Comparison of ENCODE assay signal across 8 mouse cellular contexts in the genomic region with DNA sequence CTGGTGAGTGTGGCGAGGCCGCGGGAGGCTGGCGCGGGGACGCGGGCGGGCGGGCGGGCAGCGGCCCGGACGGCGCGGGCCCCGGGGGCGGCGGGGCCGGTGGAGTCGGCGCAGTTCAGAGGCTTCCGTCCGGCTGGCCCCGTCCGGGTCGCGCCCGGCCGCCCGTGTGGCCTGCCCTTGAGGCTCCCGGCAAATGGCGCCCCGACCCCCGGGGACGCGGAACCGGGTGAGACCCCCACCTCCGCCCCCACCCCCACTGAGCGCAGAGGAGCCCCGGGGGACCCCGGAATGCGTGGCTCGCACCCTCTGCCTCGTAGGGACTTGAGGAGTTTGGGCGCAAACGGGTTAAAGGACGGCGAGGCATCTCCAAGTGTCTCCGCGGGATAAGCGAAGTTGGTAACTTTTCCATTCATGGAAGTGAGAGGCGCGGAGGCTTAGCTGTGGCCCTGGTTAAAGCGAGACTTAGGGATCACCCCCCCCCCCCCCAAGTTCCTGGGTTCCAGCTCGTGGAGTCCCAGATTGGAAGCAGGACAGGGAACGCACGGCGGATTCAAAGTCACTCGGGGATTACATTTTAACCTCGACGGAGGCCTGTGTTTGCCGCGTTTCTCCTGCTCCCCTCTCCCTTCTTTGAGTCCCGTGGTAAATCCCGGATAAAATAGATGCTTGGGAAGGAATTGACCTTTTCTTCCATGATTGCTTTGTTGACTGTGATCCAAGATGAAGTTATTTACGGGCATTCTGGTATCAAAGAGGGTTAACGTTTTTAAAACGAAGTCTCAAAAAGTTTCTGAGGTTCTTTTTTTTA. TPM values are rescaled to one million over a fixed set of nuclear protein-coding genes. Genes with fewer than 3 reads are reported as not detected.
DNase-seq lines count a peak whose midpoint lies in the region; ATAC-seq and TF ChIP-seq lines count a peak whose summit lies in the region.

No protein-coding gene starts in this region.

- H3K27ac ChIP-seq in gastrocnemius, adult 2 months, result peak overlapping the region; percentile 100
- peak overlapping the region; percentile 97 for H3K27ac ChIP-seq in forebrain, embryonic 15.5 days (replicated peaks)
- peak overlapping the region; percentile 99 for H3K27ac ChIP-seq in intestine, embryonic 14.5 days (ENCODE audit: low read depth)
- H3K27ac ChIP-seq in liver, embryonic 11.5 days (ENCODE audit: low read depth, low read length), result peak overlapping the region; percentile 96

- H3K9me3 ChIP-seq in forebrain, embryonic 15.5 days, result no peaks in the 10 kb centered on the region
- no peaks in the 10 kb centered on the region for H3K9me3 ChIP-seq in intestine, embryonic 14.5 days (ENCODE audit: control insufficient read depth, low read length)
- H3K9me3 ChIP-seq in liver, embryonic 11.5 days (ENCODE audit: control insufficient read depth, low read length), result no peaks in the 10 kb centered on the region

- H3K4me1 ChIP-seq in forebrain, embryonic 15.5 days, result peaks cover 16% of the 10 kb centered on the region
- peaks cover 8% of the 10 kb centered on the region; the same call in 1 of the 2 replicates for H3K4me1 ChIP-seq in intestine, embryonic 14.5 days (replicated peaks; ENCODE audit: control insufficient read depth, insufficient read depth, low read length)
- H3K4me1 ChIP-seq in liver, embryonic 11.5 days (replicated peaks; ENCODE audit: control insufficient read depth, insufficient read depth, low read length), result peaks cover 3% of the 10 kb centered on the region; the same call in 1 of the 2 replicates

- H3K4me3 ChIP-seq in gastrocnemius, adult 2 months, result peak overlapping the region; percentile 95
- H3K4me3 ChIP-seq in forebrain, embryonic 15.5 days, result peak overlapping the region; percentile 97
- peak overlapping the region; percentile 88 for H3K4me3 ChIP-seq in intestine, embryonic 14.5 days (ENCODE audit: low read depth, low read length)
- peak overlapping the region; percentile 96 for H3K4me3 ChIP-seq in liver, embryonic 11.5 days (ENCODE audit: low read depth, low read length)

- ATAC-seq in forebrain, embryonic 15.5 days (replicated peaks), result peak; percentile 31; the same call in 1 of the 2 replicates
- peak; percentile 65 for ATAC-seq in intestine, embryonic 14.5 days (replicated peaks; ENCODE audit: low FRiP score, low TSS enrichment, low read depth)
- ATAC-seq in liver, embryonic 11.5 days (replicated peaks; ENCODE audit: low FRiP score), result peak; percentile 52

- H3K9ac ChIP-seq in forebrain, embryonic 15.5 days (replicated peaks), result peak overlapping the region; percentile 85
- H3K9ac ChIP-seq in intestine, embryonic 14.5 days (ENCODE audit: low read length), result peak overlapping the region; percentile 97
- H3K9ac ChIP-seq in liver, embryonic 11.5 days (ENCODE audit: low read depth, low read length), result peak overlapping the region; percentile 98

- H3K4me2 ChIP-seq in forebrain, embryonic 15.5 days (replicated peaks), result peak overlapping the region; percentile 80
- H3K4me2 ChIP-seq in intestine, embryonic 14.5 days (ENCODE audit: low read length), result peak overlapping the region; percentile 67
- peak overlapping the region; percentile 95 for H3K4me2 ChIP-seq in liver, embryonic 11.5 days

- under 1% methylated on average over 54 of the region's 68 CpGs for WGBS in forebrain, embryonic 15.5 days
- WGBS in intestine, embryonic 14.5 days, result under 1% methylated on average over 65 of the region's 68 CpGs
- under 1% methylated on average over 56 of the region's 68 CpGs for WGBS in liver, embryonic 11.5 days

- no peaks in the 10 kb centered on the region for H3K27me3 ChIP-seq in forebrain, embryonic 15.5 days
- no peaks in the 10 kb centered on the region for H3K27me3 ChIP-seq in intestine, embryonic 14.5 days (replicated peaks; ENCODE audit: control insufficient read depth, insufficient read depth, low read length)
- no peaks in the 10 kb centered on the region for H3K27me3 ChIP-seq in liver, embryonic 11.5 days (replicated peaks; ENCODE audit: control insufficient read depth, insufficient read depth, low read length)

- no peak for TF ChIP-seq CTCF in gastrocnemius, adult 2 months (IDR thresholded peaks at IDR 0.05)

- intact Hi-C loops in gastrocnemius, adult 2 months (cut with DNase I), result loop anchor here (5.0 kb wide), 3 partner anchors 49 to 134 kb away; a partner anchor contains a TSS

- no peaks in the 10 kb centered on the region for H3K36me3 ChIP-seq in forebrain, embryonic 15.5 days
- H3K36me3 ChIP-seq in intestine, embryonic 14.5 days (ENCODE audit: control insufficient read depth, insufficient read depth, low read length), result no peaks in the 10 kb centered on the region
- no peaks in the 10 kb centered on the region for H3K36me3 ChIP-seq in liver, embryonic 11.5 days (ENCODE audit: control insufficient read depth, insufficient read depth, low read length)

- no peak for DNase-seq in gastrocnemius, adult 2 months
- DNase-seq in gastrocnemius, adult 8-10 months (ENCODE audit: low spot score in 2 of 2), result no peak
- DNase-seq in c-Kit-positive CD71-positive TER-119-positive erythroid progenitor cells, embryonic 14.5 days (ENCODE audit: low spot score), result peak; percentile 34
- peak; percentile 81 for DNase-seq in intestine, embryonic 14.5 days (ENCODE audit: low spot score)
- DNase-seq in liver, embryonic 11.5 days (ENCODE audit: low spot score), result peak; percentile 65
- DNase-seq in neural tube, embryonic 10.5 days (ENCODE audit: extremely low spot score, low spot score), result peak; percentile 77
- peak; percentile 36 for DNase-seq in thymus, postnatal 0 days (ENCODE audit: low spot score)

RNA-seq across cellular contexts. Expression of a gene that starts 0.6 kb away (rescaled TPM):
- total RNA-seq in gastrocnemius, adult 2 months (2021), result 10 to 100 TPM; 15.6 to 17.2 TPM
- 10 to 100 TPM; 13.6 to 19.0 (median 17.1) TPM for total RNA-seq in gastrocnemius, adult 8-10 months (2022)
- polyA plus RNA-seq in forebrain, embryonic 15.5 days (2015; fragmentation: Nextera tagmentation; extraction: Ambion mirVana), result 27.7 and 27.9 TPM in 2 replicates
- 23.1 and 26.7 TPM in 2 replicates for polyA plus RNA-seq in intestine, embryonic 14.5 days (2014; fragmentation: Nextera tagmentation; extraction: Ambion mirVana)
- 28.7 and 31.1 TPM in 2 replicates for polyA plus RNA-seq in liver, embryonic 11.5 days (2014; fragmentation: Nextera tagmentation; extraction: Ambion mirVana)
- polyA plus RNA-seq in thymus, postnatal 0 days (2015; fragmentation: Nextera tagmentation; extraction: Ambion mirVana), result 7.2 and 9.0 TPM in 2 replicates

Comparison
In these comparisons a context has a peak if more than half of its experiments do, and no peak if none do; other contexts are left out.
1. DNase-seq: peak in c-Kit-positive CD71-positive TER-119-positive erythroid progenitor cells, embryonic 14.5 days (single experiment), intestine, embryonic 14.5 days (single experiment), liver, embryonic 11.5 days (single experiment), neural tube, embryonic 10.5 days (single experiment) and thymus, postnatal 0 days (single experiment); none in gastrocnemius, adult 2 months (single experiment) and gastrocnemius, adult 8-10 months (0 of 2).
2. Peak in every context shown above with its lines, with median percentiles within 50 percentile points of each other: H3K27ac ChIP-seq, H3K4me3 ChIP-seq, ATAC-seq, H3K4me2 ChIP-seq and H3K9ac ChIP-seq.